Mouse (Mus musculus) midbrain, embryonic 10.5 days (tissue): Measurements from ENCODE around the gene Mapk10. TPM values are rescaled to one million over a fixed set of nuclear protein-coding genes. Genes with fewer than 3 reads are reported as not detected.

Source experiments
- DNase-seq: peaks from one replicate; pipeline ENCODE4 v3.0.0-alpha.2; 2017; ENCODE audit warnings: low spot score
- H3K27ac ChIP-seq: fragments of 300-500 bp; sonication (generic); replicated peaks from 2 replicates; pipeline ENCODE4 v1.5.1; 2016; ENCODE audit warnings: mild to moderate bottlenecking
- H3K27me3 ChIP-seq: fragments of 300-500 bp; sonication (generic); 2 replicates; pipeline ENCODE4 v1.6.1; 2016; ENCODE audit warnings: low read depth, mild to moderate bottlenecking; ENCODE audit not compliant: poor library complexity, severe bottlenecking
- H3K36me3 ChIP-seq: fragments of 300-500 bp; sonication (generic); 2 replicates; pipeline ENCODE4 v1.6.1; 2016; ENCODE audit warnings: mild to moderate bottlenecking, moderate library complexity
- H3K4me1 ChIP-seq: fragments of 300-500 bp; sonication (generic); 2 replicates; pipeline ENCODE4 v1.6.1; 2016
- H3K4me3 ChIP-seq: fragments of 300-500 bp; sonication (generic); 2 replicates; pipeline ENCODE4 v1.5.1; 2016; ENCODE audit warnings: mild to moderate bottlenecking, moderate library complexity
- H3K9me3 ChIP-seq: fragments of 300-500 bp; sonication (generic); replicated peaks from 2 replicates; pipeline ENCODE4 v1.6.1; 2016; ENCODE audit warnings: mild to moderate bottlenecking
- polyA plus RNA-seq: library from polyadenylated mRNA; unstranded; fragments of >200 nt; fragmentation: Nextera tagmentation; extraction: Ambion mirVana; gene quantifications from 2 replicates; pipeline ENCODE4 v1.2.1, GENCODE M21; 2016

Mapk10 gene
- polyA plus RNA-seq, 1 experiment from 2014 or later: 14.9 TPM

- Histone ChIP-seq H3K27ac (no peak overlapping the region), H3K4me1 (peaks cover 10% of the 10 kb centered on the region), H3K27me3 (no peaks in the 10 kb centered on the region), H3K36me3 (no peaks in the 10 kb centered on the region), H3K4me3 (no peak overlapping the region), H3K9me3 (no peaks in the 10 kb centered on the region)
- DNase-seq: no peak
Observed at GRCm38 (mm10) chr5:102858047-102858446, 353.1 kb downstream of the Mapk10 start.

Other genes starting within 250 kb of the Mapk10 start
- 17.5 and 18.9 TPM in 2 replicates for gene Ptpn13, start 213.9 kb upstream of the Mapk10 start, polyA plus RNA-seq